Mouse (Mus musculus) T-helper 17 cell (primary cell): ENCODE data around the gene Kcnh6.

ENCODE experiments used
- in situ Hi-C, 2 experiments: fragments of 300-600 bp; cut with MboI, MseI; formaldehyde crosslinking; loops; 1 replicate in 1 of 2; 2 replicates in 1 of 2; pipeline ENCODE4 v1.15.1; 2025; ENCODE audit warnings: high pct_unique_total_duplicates in 2 of 2

Kcnh6 gene

GRCm38 (mm10) chr11:106007821-106008220 is at the start of gene Kcnh6:
TSS of gene Kcnh6 (plus strand) at chr11:106008124.
- in situ Hi-C loops: loop anchor here in 1 of 2 experiments (25.0 kb wide), 1 partner anchor 1421 kb away; no protein-coding TSS in a partner anchor

- in situ Hi-C loops: loop anchor here in 1 of 2 experiments (10.0 kb wide), 1 partner anchor 606 kb away; no protein-coding TSS in a partner anchor
Measured at GRCm38 (mm10) chr11:105958566-105958965, 49.4 kb upstream of the Kcnh6 start.

GRCm38 (mm10) chr11:105959355-105959754 is 48.6 kb upstream of the Kcnh6 start:
- in situ Hi-C loops: loop anchor here in 1 of 2 experiments (10.0 kb wide), 1 partner anchor 605 kb away; no protein-coding TSS in a partner anchor

- in situ Hi-C loops: no loop called here
Measured at GRCm38 (mm10) chr11:105964691-105965090, 43.2 kb upstream of the Kcnh6 start.

GRCm38 (mm10) chr11:105966288-105966687 is 41.6 kb upstream of the Kcnh6 start:
- in situ Hi-C loops: no loop called here

- in situ Hi-C loops: no loop called here
Measured at GRCm38 (mm10) chr11:105967741-105968574, 40.0 kb upstream of the Kcnh6 start, which contains the start of gene Ace. TSS of gene Ace (plus strand) at chr11:105967945.

GRCm38 (mm10) chr11:105968948-105969347 is 39.0 kb upstream of the Kcnh6 start:
- in situ Hi-C loops: no loop called here

- in situ Hi-C loops: no loop called here
Measured at GRCm38 (mm10) chr11:105969516-105969915, 38.4 kb upstream of the Kcnh6 start.

GRCm38 (mm10) chr11:105974593-105974992 is 33.3 kb upstream of the Kcnh6 start:
- in situ Hi-C loops: no loop called here

- in situ Hi-C loops: no loop called here
Measured at GRCm38 (mm10) chr11:105975050-105975449, 32.9 kb upstream of the Kcnh6 start.

- in situ Hi-C loops: no loop called here
Measured at GRCm38 (mm10) chr11:105975636-105976035, 32.3 kb upstream of the Kcnh6 start.

- in situ Hi-C loops: no loop called here
Measured at GRCm38 (mm10) chr11:105978232-105978631, 29.7 kb upstream of the Kcnh6 start.

GRCm38 (mm10) chr11:105978634-105979033 is 29.3 kb upstream of the Kcnh6 start:
- in situ Hi-C loops: no loop called here

GRCm38 (mm10) chr11:105984452-105984851 is 23.5 kb upstream of the Kcnh6 start:
- in situ Hi-C loops: no loop called here

- in situ Hi-C loops: no loop called here
Measured at GRCm38 (mm10) chr11:105987446-105987845, 20.5 kb upstream of the Kcnh6 start.

GRCm38 (mm10) chr11:105989446-105989845 is 18.5 kb upstream of the Kcnh6 start:
- in situ Hi-C loops: no loop called here

GRCm38 (mm10) chr11:105990231-105990630 is 17.7 kb upstream of the Kcnh6 start:
- in situ Hi-C loops: no loop called here

- in situ Hi-C loops: no loop called here
Measured at GRCm38 (mm10) chr11:105994375-105994774, 13.5 kb upstream of the Kcnh6 start, which contains the start of gene Ace3. TSS of gene Ace3 (plus strand) at chr11:105994675.

GRCm38 (mm10) chr11:106000062-106000461 is 7.9 kb upstream of the Kcnh6 start:
- in situ Hi-C loops: loop anchor here in 1 of 2 experiments (25.0 kb wide), 1 partner anchor 1413 kb away; no protein-coding TSS in a partner anchor

- in situ Hi-C loops: loop anchor here in 1 of 2 experiments (25.0 kb wide), 1 partner anchor 1414 kb away; no protein-coding TSS in a partner anchor
Measured at GRCm38 (mm10) chr11:106001718-106002117, 6.2 kb upstream of the Kcnh6 start.

- in situ Hi-C loops: loop anchor here in 1 of 2 experiments (25.0 kb wide), 1 partner anchor 1417 kb away; no protein-coding TSS in a partner anchor
Measured at GRCm38 (mm10) chr11:106004576-106004975, 3.3 kb upstream of the Kcnh6 start.

GRCm38 (mm10) chr11:106005970-106006369 is 2.0 kb upstream of the Kcnh6 start:
- in situ Hi-C loops: loop anchor here in 1 of 2 experiments (25.0 kb wide), 1 partner anchor 1419 kb away; no protein-coding TSS in a partner anchor
